Mouse (Mus musculus): ENCODE results near the gene Trim69. TPM values are rescaled to one million over a fixed set of nuclear protein-coding genes. Genes with fewer than 3 reads are reported as not detected.

The Trim69 gene
- polyA plus RNA-seq, 1 experiment from 2014 or later: not detected

GRCm38 (mm10) chr2:122180051-122180822 is 19.7 kb downstream of the Trim69 start:
- 77% methylated on average over 8 of the region's 8 CpGs for WGBS
- Histone ChIP-seq H3K4me2 (ENCODE audit: low read length) (no peak overlapping the region), H3K9ac (replicated peaks; ENCODE audit: low read length) (no peak overlapping the region), H3K4me1 (ENCODE audit: control insufficient read depth, insufficient read depth, low read length) (no peaks in the 10 kb centered on the region), H3K9me3 (ENCODE audit: control insufficient read depth, low read length) (no peaks in the 10 kb centered on the region), H3K36me3 (ENCODE audit: control insufficient read depth, insufficient read depth, low read length) (no peaks in the 10 kb centered on the region), H3K27ac (replicated peaks; ENCODE audit: low read depth, low read length) (no peak overlapping the region), H3K4me3 (replicated peaks; ENCODE audit: low read depth, low read length) (no peak overlapping the region), H3K27me3 (ENCODE audit: control insufficient read depth, insufficient read depth, low read length) (no peaks in the 10 kb centered on the region)
- DNase-seq (no peak), ATAC-seq (ENCODE audit: low FRiP score, low TSS enrichment) (no peak)

- Histone ChIP-seq H3K4me3 (replicated peaks; ENCODE audit: low read depth, low read length) (no peak overlapping the region), H3K4me1 (ENCODE audit: control insufficient read depth, insufficient read depth, low read length) (no peaks in the 10 kb centered on the region), H3K9ac (replicated peaks; ENCODE audit: low read length) (no peak overlapping the region), H3K36me3 (ENCODE audit: control insufficient read depth, insufficient read depth, low read length) (no peaks in the 10 kb centered on the region), H3K9me3 (ENCODE audit: control insufficient read depth, low read length) (no peaks in the 10 kb centered on the region), H3K27me3 (ENCODE audit: control insufficient read depth, insufficient read depth, low read length) (no peaks in the 10 kb centered on the region), H3K27ac (replicated peaks; ENCODE audit: low read depth, low read length) (no peak overlapping the region), H3K4me2 (ENCODE audit: low read length) (no peak overlapping the region)
- DNase-seq (no peak), ATAC-seq (ENCODE audit: low FRiP score, low TSS enrichment) (no peak)
- WGBS: 90% methylated on average over 4 of the region's 4 CpGs
These were observed 24.6 kb downstream of the Trim69 start for GRCm38 (mm10) chr2:122185086-122185485.

GRCm38 (mm10) chr2:122186106-122186505 is 25.6 kb downstream of the Trim69 start, which contains the start of the genes Patl2 and Terb2:
Gene Patl2 (minus strand): TSS chr2:122186189.
Gene Terb2 (plus strand): TSS chr2:122186272.
- no peaks in the 10 kb centered on the region for H3K27me3 ChIP-seq (ENCODE audit: control insufficient read depth, insufficient read depth, low read length)
- no peak within 1 kb of the TSS for H3K27ac ChIP-seq (replicated peaks; ENCODE audit: low read depth, low read length)
- H3K36me3 ChIP-seq (ENCODE audit: control insufficient read depth, insufficient read depth, low read length): no peaks in the 10 kb centered on the region
- H3K9me3 ChIP-seq (ENCODE audit: control insufficient read depth, low read length): no peaks in the 10 kb centered on the region
- no peak within 1 kb of the TSS for H3K4me2 ChIP-seq (ENCODE audit: low read length)
- ATAC-seq (ENCODE audit: low FRiP score, low TSS enrichment): no peak
- no peaks in the 10 kb centered on the region for H3K4me1 ChIP-seq (ENCODE audit: control insufficient read depth, insufficient read depth, low read length)
- H3K9ac ChIP-seq (replicated peaks; ENCODE audit: low read length): no peak within 1 kb of the TSS
- no peak for DNase-seq
- H3K4me3 ChIP-seq (replicated peaks; ENCODE audit: low read depth, low read length): no peak within 1 kb of the TSS
- WGBS: 86% methylated on average over 17 of the region's 17 CpGs

- WGBS: 90% methylated on average over 3 of the region's 3 CpGs
- Histone ChIP-seq H3K4me3 (replicated peaks; ENCODE audit: low read depth, low read length) (no peak overlapping the region), H3K4me2 (ENCODE audit: low read length) (no peak overlapping the region), H3K36me3 (ENCODE audit: control insufficient read depth, insufficient read depth, low read length) (no peaks in the 10 kb centered on the region), H3K4me1 (ENCODE audit: control insufficient read depth, insufficient read depth, low read length) (no peaks in the 10 kb centered on the region), H3K9me3 (ENCODE audit: control insufficient read depth, low read length) (no peaks in the 10 kb centered on the region), H3K9ac (replicated peaks; ENCODE audit: low read length) (no peak overlapping the region), H3K27ac (replicated peaks; ENCODE audit: low read depth, low read length) (no peak overlapping the region), H3K27me3 (ENCODE audit: control insufficient read depth, insufficient read depth, low read length) (no peaks in the 10 kb centered on the region)
- no peak for ATAC-seq (ENCODE audit: low FRiP score, low TSS enrichment)
- DNase-seq: no peak
These were observed 26.3 kb downstream of the Trim69 start for GRCm38 (mm10) chr2:122186751-122187150.

- no peak overlapping the region for H3K4me2 ChIP-seq (ENCODE audit: low read length)
- ATAC-seq (ENCODE audit: low FRiP score, low TSS enrichment) (no peak), DNase-seq (no peak)
- no peaks in the 10 kb centered on the region for H3K27me3 ChIP-seq (ENCODE audit: control insufficient read depth, insufficient read depth, low read length)
- WGBS: 84% methylated on average over 3 of the region's 3 CpGs
- H3K4me3 ChIP-seq (replicated peaks; ENCODE audit: low read depth, low read length): no peak overlapping the region
- no peaks in the 10 kb centered on the region for H3K9me3 ChIP-seq (ENCODE audit: control insufficient read depth, low read length)
- H3K9ac ChIP-seq (replicated peaks; ENCODE audit: low read length): no peak overlapping the region
- no peaks in the 10 kb centered on the region for H3K4me1 ChIP-seq (ENCODE audit: control insufficient read depth, insufficient read depth, low read length)
- H3K27ac ChIP-seq (replicated peaks; ENCODE audit: low read depth, low read length): no peak overlapping the region
- no peaks in the 10 kb centered on the region for H3K36me3 ChIP-seq (ENCODE audit: control insufficient read depth, insufficient read depth, low read length)
These were observed 31.3 kb downstream of the Trim69 start for GRCm38 (mm10) chr2:122191849-122192248.

- Histone ChIP-seq H3K27ac (replicated peaks; ENCODE audit: low read depth, low read length) (no peak overlapping the region), H3K27me3 (ENCODE audit: control insufficient read depth, insufficient read depth, low read length) (no peaks in the 10 kb centered on the region), H3K9ac (replicated peaks; ENCODE audit: low read length) (no peak overlapping the region), H3K9me3 (ENCODE audit: control insufficient read depth, low read length) (no peaks in the 10 kb centered on the region), H3K4me3 (replicated peaks; ENCODE audit: low read depth, low read length) (no peak overlapping the region), H3K36me3 (ENCODE audit: control insufficient read depth, insufficient read depth, low read length) (no peaks in the 10 kb centered on the region), H3K4me1 (ENCODE audit: control insufficient read depth, insufficient read depth, low read length) (no peaks in the 10 kb centered on the region), H3K4me2 (ENCODE audit: low read length) (no peak overlapping the region)
- DNase-seq: peak; percentile 84
- WGBS: 37% methylated on average over 1 of the region's 1 CpGs
- ATAC-seq (ENCODE audit: low FRiP score, low TSS enrichment): no peak; the same call in 1 of the 2 replicates
These were observed 34.0 kb downstream of the Trim69 start for GRCm38 (mm10) chr2:122194509-122194929.

GRCm38 (mm10) chr2:122201501-122201900 is 41.0 kb downstream of the Trim69 start:
- H3K4me2 ChIP-seq (ENCODE audit: low read length): no peak overlapping the region
- no peaks in the 10 kb centered on the region for H3K4me1 ChIP-seq (ENCODE audit: control insufficient read depth, insufficient read depth, low read length)
- WGBS: 91% methylated on average over 1 of the region's 1 CpGs
- no peaks in the 10 kb centered on the region for H3K36me3 ChIP-seq (ENCODE audit: control insufficient read depth, insufficient read depth, low read length)
- H3K9ac ChIP-seq (replicated peaks; ENCODE audit: low read length): no peak overlapping the region
- no peaks in the 10 kb centered on the region for H3K27me3 ChIP-seq (ENCODE audit: control insufficient read depth, insufficient read depth, low read length)
- no peaks in the 10 kb centered on the region for H3K9me3 ChIP-seq (ENCODE audit: control insufficient read depth, low read length)
- ATAC-seq (ENCODE audit: low FRiP score, low TSS enrichment) (no peak), DNase-seq (no peak)
- no peak overlapping the region for H3K4me3 ChIP-seq (replicated peaks; ENCODE audit: low read depth, low read length)
- H3K27ac ChIP-seq (replicated peaks; ENCODE audit: low read depth, low read length): no peak overlapping the region

GRCm38 (mm10) chr2:122206440-122207107 is 46.1 kb downstream of the Trim69 start:
- Histone ChIP-seq H3K4me1 (ENCODE audit: control insufficient read depth, insufficient read depth, low read length) (no peaks in the 10 kb centered on the region), H3K36me3 (ENCODE audit: control insufficient read depth, insufficient read depth, low read length) (no peaks in the 10 kb centered on the region), H3K4me2 (ENCODE audit: low read length) (no peak overlapping the region), H3K9me3 (ENCODE audit: control insufficient read depth, low read length) (no peaks in the 10 kb centered on the region), H3K9ac (replicated peaks; ENCODE audit: low read length) (no peak overlapping the region), H3K27me3 (ENCODE audit: control insufficient read depth, insufficient read depth, low read length) (no peaks in the 10 kb centered on the region), H3K27ac (replicated peaks; ENCODE audit: low read depth, low read length) (no peak overlapping the region), H3K4me3 (replicated peaks; ENCODE audit: low read depth, low read length) (no peak overlapping the region)
- ATAC-seq (ENCODE audit: low FRiP score, low TSS enrichment): no peak
- WGBS: 75% methylated on average over 2 of the region's 2 CpGs
- DNase-seq: no peak

Data from midbrain, embryonic 14.5 days (tissue).